Mouse (Mus musculus) myocyte (in vitro differentiated cells): ENCODE data around the gene Drd5.

Source experiments
- CEBPB ChIP-seq: IDR thresholded peaks from 2 replicates; pipeline ENCODE4 v1.6.1; 2011; ENCODE audit warnings: mild to moderate bottlenecking, moderate library complexity; ENCODE audit not compliant: poor library complexity, insufficient read depth, severe bottlenecking
- E2F4 ChIP-seq: IDR thresholded peaks from one replicate; pipeline ENCODE4 v1.6.1; 2011; ENCODE audit warnings: mild to moderate bottlenecking, control low read depth, moderate library complexity; ENCODE audit not compliant: insufficient read depth
- MAX ChIP-seq: IDR thresholded peaks from one replicate; pipeline ENCODE4 v1.6.1; 2011; ENCODE audit warnings: low read depth, mild to moderate bottlenecking, control low read depth
- MYOD1 ChIP-seq, 3 experiments: IDR thresholded peaks; one replicate each; pipeline ENCODE4 v1.6.1; 2011; ENCODE audit warnings: control low read depth in 2 of 3, low read depth in 2 of 3, mild to moderate bottlenecking in 2 of 3, moderate library complexity in 1 of 3; ENCODE audit not compliant: insufficient read length in 2 of 3, control insufficient read depth in 1 of 3
- MYOG ChIP-seq, 3 experiments: IDR thresholded peaks; one replicate each; pipeline ENCODE4 v1.6.1; 2011; ENCODE audit warnings: control low read depth in 2 of 3, low read depth in 2 of 3, mild to moderate bottlenecking in 2 of 3; ENCODE audit not compliant: insufficient read length in 2 of 3, control insufficient read depth in 1 of 3, insufficient read depth in 1 of 3
- POLR2A ChIP-seq: IDR thresholded peaks from one replicate; pipeline ENCODE4 v1.6.1; 2011; ENCODE audit warnings: low read depth, mild to moderate bottlenecking, control low read depth, moderate library complexity; ENCODE audit not compliant: insufficient read length
- POLR2AphosphoS2 ChIP-seq: IDR thresholded peaks from one replicate; pipeline ENCODE4 v1.6.1; 2011; ENCODE audit warnings: low read depth, control low read depth; ENCODE audit not compliant: insufficient read length
- REST ChIP-seq: IDR thresholded peaks from one replicate; pipeline ENCODE4 v1.6.1; 2011; ENCODE audit warnings: mild to moderate bottlenecking, control low read depth, moderate library complexity; ENCODE audit not compliant: insufficient read depth, insufficient read length
- TCF12 ChIP-seq: IDR thresholded peaks from one replicate; pipeline ENCODE4 v1.6.1; 2011; ENCODE audit warnings: mild to moderate bottlenecking, control low read depth; ENCODE audit not compliant: poor library complexity, insufficient read depth, severe bottlenecking
- USF1 ChIP-seq: IDR thresholded peaks from one replicate; pipeline ENCODE4 v1.6.1; 2011; ENCODE audit warnings: low read depth, mild to moderate bottlenecking, control low read depth, moderate library complexity

DNA sequence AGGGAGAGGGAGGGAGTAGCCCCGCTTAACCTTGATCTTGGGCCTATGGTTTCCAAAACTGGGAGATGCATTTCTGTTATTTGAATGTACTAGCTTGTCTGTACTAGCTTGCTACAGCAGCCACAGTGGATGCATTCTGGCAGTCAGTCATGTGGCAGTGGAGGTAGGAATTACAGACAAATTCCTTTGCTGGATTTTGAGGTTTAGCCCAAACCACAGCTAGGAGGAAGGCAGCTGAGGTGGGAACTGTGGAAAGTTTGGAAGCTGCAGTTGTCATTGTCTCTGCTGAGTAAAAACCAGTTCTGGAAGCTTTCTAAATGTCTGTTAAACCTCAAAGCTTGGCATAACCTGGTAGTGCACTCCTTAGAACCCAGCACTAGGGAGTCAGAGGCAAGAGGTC is 52.1 kb downstream of the Drd5 start:
- TF ChIP-seq MAX (no peak), POLR2A (no peak), MYOG (IDR thresholded peaks at IDR 0.05; ENCODE audit: control insufficient read depth in 1 of 3, insufficient read depth in 1 of 3, insufficient read length in 2 of 3, low read depth in 2 of 3) (peak in 2 of 3 experiments; percentile 56 to 85), POLR2AphosphoS2 (no peak), TCF12 (peak; percentile 56), CEBPB (no peak), E2F4 (no peak), REST (no peak), USF1 (peak; percentile 55), MYOD1 (IDR thresholded peaks at IDR 0.05; ENCODE audit: control insufficient read depth in 1 of 3, insufficient read length in 2 of 3, low read depth in 2 of 3) (peak in 2 of 3 experiments; percentile 55 to 57)
